Mouse (Mus musculus): ENCODE measurements at regions not wholly inside any gene's neighbourhood (a gene's known extent, or its start where the extent isn't known, plus 50 kb on each side); places are given as distances from the start of the nearest gene placed in this dataset.

DNA sequence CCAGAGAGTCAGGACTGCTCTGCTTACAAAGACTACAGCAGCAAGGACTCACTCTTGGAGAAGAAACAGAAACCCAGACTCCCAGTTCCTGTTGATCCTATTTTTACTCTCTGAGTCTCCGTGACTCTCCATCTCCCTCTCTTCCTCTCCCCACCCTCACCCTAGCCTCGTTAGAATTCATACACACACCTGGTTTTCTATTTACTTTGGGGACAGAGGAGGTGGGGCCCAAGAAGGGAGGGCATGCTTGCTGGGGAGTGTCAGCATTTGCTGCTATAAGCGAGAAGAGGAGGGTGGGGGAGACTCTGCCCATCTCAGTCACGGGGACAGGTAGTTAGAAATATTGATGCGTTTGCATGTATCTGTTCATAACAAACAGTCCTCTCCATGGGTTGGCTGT is 129.6 kb upstream of the Runx1 start:
- no peak for TF ChIP-seq POLR2A (IDR thresholded peaks at IDR 0.05; ENCODE audit: control insufficient read depth, extremely low read depth, insufficient read depth, low read length, poor library complexity)
- no peak for TF ChIP-seq CTCF (IDR thresholded peaks at IDR 0.05; ENCODE audit: borderline replicate concordance, control insufficient read depth, extremely low read depth, insufficient read depth, low read length, poor library complexity)
